In the genomic region with DNA sequence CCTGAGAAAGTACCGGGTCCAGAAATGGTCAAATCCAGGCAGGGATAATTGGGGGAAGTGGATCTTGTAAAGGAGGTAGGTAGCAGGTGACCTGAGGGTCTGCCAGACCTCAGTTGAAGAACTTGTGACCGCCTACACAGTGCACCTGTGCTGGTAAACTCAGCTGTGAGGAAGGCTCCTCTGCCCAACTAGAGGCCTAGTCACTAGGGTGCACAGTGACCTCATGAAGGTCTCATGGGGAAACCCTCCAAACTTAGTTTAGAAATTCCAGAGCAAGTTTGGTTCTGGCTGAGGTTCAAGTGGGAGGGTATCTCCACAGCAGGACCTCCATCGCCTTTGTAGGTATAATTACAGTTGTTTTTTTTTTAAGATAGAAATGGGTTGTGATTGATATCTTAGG, we compare ENCODE assay signal across 17 mouse cellular contexts.
A peak's percentile ranks its signal among the peaks of the same experiment; 100 is the strongest.
DNase-seq lines count a peak whose midpoint lies in the region; ATAC-seq and TF ChIP-seq lines count a peak whose summit lies in the region.
"Had no signal": no experiment of that assay in that cellular context is flagged by ENCODE, and none has a peak within 500 bp of the region (broad histone marks: within the 10 kb centered on the region; RNA-seq: fewer than 3 reads in every experiment).

No protein-coding gene starts in this region.

- no peak for ATAC-seq in kidney, embryonic 16.5 days (ENCODE audit: low FRiP score, low TSS enrichment)
- no peak for ATAC-seq in liver, postnatal 0 days
- no peak for ATAC-seq in midbrain, embryonic 14.5 days (ENCODE audit: low FRiP score, low TSS enrichment)
- ATAC-seq: forebrain, embryonic 16.5 days had no signal

- H3K9me3 ChIP-seq in kidney, embryonic 16.5 days (ENCODE audit: low read length), result no peaks in the 10 kb centered on the region
- H3K9me3 ChIP-seq in liver, postnatal 0 days (ENCODE audit: low read length), result no peaks in the 10 kb centered on the region
- no peaks in the 10 kb centered on the region for H3K9me3 ChIP-seq in midbrain, embryonic 14.5 days (ENCODE audit: control insufficient read depth, low read length)
- H3K9me3 ChIP-seq: embryonic facial prominence, embryonic 15.5 days; limb, embryonic 12.5 days; midbrain, embryonic 12.5 days; neural tube, embryonic 13.5 days had no signal

- H3K27ac ChIP-seq in kidney, embryonic 16.5 days (ENCODE audit: low read length), result peak overlapping the region; percentile 53; the same call in 1 of the 2 replicates
- H3K27ac ChIP-seq in bone marrow macrophage, adult 2 months (ENCODE audit: insufficient read depth, low read depth, low read length), result peak overlapping the region; percentile 21; the same call in 1 of the 2 replicates
- H3K27ac ChIP-seq in liver, postnatal 0 days (ENCODE audit: low read depth), result peak overlapping the region; percentile 64
- no peak overlapping the region for H3K27ac ChIP-seq in midbrain, embryonic 14.5 days (replicated peaks; ENCODE audit: low read depth, low read length)
- H3K27ac ChIP-seq: embryonic facial prominence, embryonic 15.5 days; limb, embryonic 12.5 days; midbrain, embryonic 12.5 days; neural tube, embryonic 13.5 days had no signal

- no peak for TF ChIP-seq CTCF in C2C12 (IDR thresholded peaks at IDR 0.05; ENCODE audit: control insufficient read depth, insufficient read depth, insufficient read length)
- TF ChIP-seq CTCF in bone marrow macrophage, adult 2 months (IDR thresholded peaks at IDR 0.05; ENCODE audit: low read depth, low read length), result no peak
- no peak for TF ChIP-seq CTCF in liver, postnatal 0 days (IDR thresholded peaks at IDR 0.05; ENCODE audit: low read depth)

- H3K4me2 ChIP-seq in kidney, embryonic 16.5 days (replicated peaks; ENCODE audit: low read depth, low read length), result no peak overlapping the region
- no peak overlapping the region for H3K4me2 ChIP-seq in liver, postnatal 0 days (ENCODE audit: low read depth, low read length)
- H3K4me2 ChIP-seq in midbrain, embryonic 14.5 days (ENCODE audit: low read length), result no peak overlapping the region
- H3K4me2 ChIP-seq: embryonic facial prominence, embryonic 15.5 days; limb, embryonic 12.5 days; midbrain, embryonic 12.5 days; neural tube, embryonic 13.5 days had no signal

- H3K79me3 ChIP-seq in C2C12 (ENCODE audit: low read depth), result peaks cover 42% of the 10 kb centered on the region

- no peak overlapping the region; the same call in 1 of the 2 replicates for H3K9ac ChIP-seq in kidney, embryonic 16.5 days (replicated peaks; ENCODE audit: low read length)
- H3K9ac ChIP-seq in liver, postnatal 0 days (replicated peaks), result no peak overlapping the region
- no peak overlapping the region for H3K9ac ChIP-seq in midbrain, embryonic 14.5 days (replicated peaks; ENCODE audit: low read length)
- H3K9ac ChIP-seq: embryonic facial prominence, embryonic 15.5 days; limb, embryonic 12.5 days; midbrain, embryonic 12.5 days; neural tube, embryonic 13.5 days had no signal

- no peak overlapping the region for H3ac ChIP-seq in C2C12 (ENCODE audit: control insufficient read depth, insufficient read length, low read depth)

- peaks cover 91% of the 10 kb centered on the region for H3K79me2 ChIP-seq in C2C12 (ENCODE audit: control insufficient read depth, insufficient read depth)

- DNase-seq in kidney, adult 9 months, result no peak
- no peak for DNase-seq in liver, postnatal 0 days
- no peak for DNase-seq in cerebellum, adult 9-10 months
- no peak for DNase-seq in right cerebral cortex, postnatal 10 days (ENCODE audit: low spot score in 2 of 2)
- DNase-seq in midbrain, embryonic 14.5 days, result no peak
- DNase-seq: cerebellum, postnatal 25 days; gastrocnemius, postnatal 14 days; kidney, postnatal 14 days; retina, postnatal 1 day had no signal

- TF ChIP-seq EP300 in liver, postnatal 0 days (IDR thresholded peaks at IDR 0.05; ENCODE audit: low read depth), result no peak

- H3K27me3 ChIP-seq in kidney, embryonic 16.5 days (ENCODE audit: insufficient read depth, low read length), result no peaks in the 10 kb centered on the region
- no peaks in the 10 kb centered on the region for H3K27me3 ChIP-seq in C2C12 (ENCODE audit: control insufficient read depth, insufficient read depth, insufficient read length)
- no peaks in the 10 kb centered on the region for H3K27me3 ChIP-seq in liver, postnatal 0 days (ENCODE audit: insufficient read depth, low read length)
- no peaks in the 10 kb centered on the region; the same call in 1 of the 2 replicates for H3K27me3 ChIP-seq in midbrain, embryonic 14.5 days (ENCODE audit: control insufficient read depth, insufficient read depth, low read length)
- H3K27me3 ChIP-seq: embryonic facial prominence, embryonic 15.5 days; limb, embryonic 12.5 days had no signal

- no peaks in the 10 kb centered on the region for H3K36me3 ChIP-seq in kidney, embryonic 16.5 days (ENCODE audit: insufficient read depth, low read length)
- no peaks in the 10 kb centered on the region for H3K36me3 ChIP-seq in C2C12 (ENCODE audit: control insufficient read depth, insufficient read depth)
- no peaks in the 10 kb centered on the region for H3K36me3 ChIP-seq in liver, postnatal 0 days (replicated peaks; ENCODE audit: insufficient read depth, low read length)
- no peaks in the 10 kb centered on the region for H3K36me3 ChIP-seq in midbrain, embryonic 14.5 days (ENCODE audit: control insufficient read depth, insufficient read depth, low read length)
- H3K36me3 ChIP-seq: embryonic facial prominence, embryonic 15.5 days; limb, embryonic 12.5 days; midbrain, embryonic 12.5 days; neural tube, embryonic 13.5 days had no signal

- H3K4me3 ChIP-seq in kidney, embryonic 16.5 days (ENCODE audit: low read length), result no peak overlapping the region
- H3K4me3 ChIP-seq in C2C12 (ENCODE audit: insufficient read depth, poor library complexity, severe bottlenecking), result no peak overlapping the region
- no peak overlapping the region for H3K4me3 ChIP-seq in bone marrow macrophage, adult 2 months (ENCODE audit: insufficient read depth, low read length)
- H3K4me3 ChIP-seq in liver, postnatal 0 days (ENCODE audit: low read depth, low read length), result no peak overlapping the region
- no peak overlapping the region for H3K4me3 ChIP-seq in midbrain, embryonic 14.5 days (replicated peaks; ENCODE audit: low read depth, low read length)
- H3K4me3 ChIP-seq: embryonic facial prominence, embryonic 15.5 days; limb, embryonic 12.5 days; midbrain, embryonic 12.5 days; neural tube, embryonic 13.5 days had no signal

- H3K4me1 ChIP-seq in kidney, embryonic 16.5 days (ENCODE audit: insufficient read depth, low read length), result peaks cover 44% of the 10 kb centered on the region
- H3K4me1 ChIP-seq in bone marrow macrophage, adult 2 months (ENCODE audit: control insufficient read depth, insufficient read depth, low read length), result peaks cover 33% of the 10 kb centered on the region
- peaks cover 38% of the 10 kb centered on the region for H3K4me1 ChIP-seq in liver, postnatal 0 days (ENCODE audit: insufficient read depth)
- 0 out of 2 replicates have a peak, but pooled peaks cover 5% of the 10 kb centered on the region for H3K4me1 ChIP-seq in midbrain, embryonic 14.5 days (ENCODE audit: control insufficient read depth, insufficient read depth, low read length)

- TF ChIP-seq POLR2A in bone marrow macrophage, adult 2 months (IDR thresholded peaks at IDR 0.05; ENCODE audit: borderline replicate concordance, low read depth, low read length), result no peak

- WGBS in kidney, embryonic 16.5 days, result 78% methylated on average over 3 of the region's 3 CpGs
- WGBS in liver, postnatal 0 days (ENCODE audit: insufficient replicate concordance), result 61% methylated on average over 3 of the region's 3 CpGs
- 87% methylated on average over 3 of the region's 3 CpGs for WGBS in midbrain, embryonic 14.5 days

TF ChIP-seq in C2C12, 6 proteins besides CTCF, POLR2A, EP300 and RAD21:
- TF ChIP-seq MYOD1 (IDR thresholded peaks at IDR 0.05; ENCODE audit: control insufficient read depth, insufficient read length, low read depth) (peak; percentile 29), FOSL1 (IDR thresholded peaks at IDR 0.05; ENCODE audit: insufficient read depth, low read length, poor library complexity, severe bottlenecking) (no peak)
